Comparison of ENCODE assay signal across 20 mouse cellular contexts in the genomic region with DNA sequence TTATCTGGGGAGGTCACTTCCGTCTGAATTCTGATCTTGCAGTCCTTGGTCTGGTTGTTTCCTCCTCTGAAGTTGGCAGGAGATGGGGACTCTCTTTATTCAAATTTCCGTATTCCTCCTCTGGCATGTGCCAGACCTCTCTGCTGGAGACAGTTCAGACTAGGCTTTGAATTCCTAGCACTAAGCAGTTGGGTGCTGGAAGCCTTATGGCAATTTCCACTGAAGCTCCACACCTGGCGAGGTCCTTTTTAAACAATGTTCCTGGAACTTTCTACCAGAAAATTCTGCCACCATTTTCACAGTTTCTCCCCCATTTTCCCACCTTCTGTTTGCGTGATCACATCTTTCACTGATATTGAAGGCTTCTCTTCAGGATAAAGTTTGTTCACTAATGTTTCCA.
DNase-seq lines count a peak whose midpoint lies in the region; ATAC-seq lines count a peak whose summit lies in the region.
"Had no signal": no experiment of that assay in that cellular context is flagged by ENCODE, and none has a peak within 500 bp of the region (broad histone marks: within the 10 kb centered on the region; RNA-seq: fewer than 3 reads in every experiment).

No protein-coding gene starts in this region.

- ATAC-seq in cerebellum, adult (ENCODE audit: insufficient number of reproducible peaks, low FRiP score, low TSS enrichment): peak; percentile 54; the same call in 1 of the 2 replicates
- ATAC-seq: activated CD4-positive, CD25-positive, alpha-beta regulatory T cell, adult 4 months; intestine, postnatal 0 days; liver, embryonic 12.5 days; liver, postnatal 0 days had no signal

- no peak for DNase-seq in cerebellum, postnatal 4 days (ENCODE audit: low spot score in 2 of 2)
- peak; percentile 6 to 13 for DNase-seq in cerebellum, postnatal 36 days
- DNase-seq in cerebellum, adult 11 months: no peak
- DNase-seq in layer of hippocampus, adult 9-11 months: peak; percentile 33
- DNase-seq in layer of hippocampus, postnatal 10 days (ENCODE audit: low spot score in 2 of 2): no peak
- peak; percentile 6 to 14 for DNase-seq in right cerebral cortex, postnatal 36 days (ENCODE audit: low spot score in 2 of 2)
- DNase-seq in right cerebral cortex, postnatal 10 days (ENCODE audit: low spot score in 2 of 2): no peak
- DNase-seq: adrenal gland, adult 8-10 months; heart, adult 2 months; heart, postnatal 4 days; kidney, adult 9 months; kidney, postnatal 10 days; liver, postnatal 0 days; lung, postnatal 4 days; thymus, adult 18-20 months; thymus, postnatal 25 days had no signal

Comparison
In these comparisons a context has a peak if more than half of its experiments do, and no peak if none do; other contexts are left out.
1. DNase-seq: peak in cerebellum, postnatal 36 days (2 of 2), layer of hippocampus, adult 9-11 months (single experiment) and right cerebral cortex, postnatal 36 days (2 of 2); none in cerebellum, postnatal 4 days (0 of 2), cerebellum, adult 11 months (single experiment), layer of hippocampus, postnatal 10 days (0 of 2) and right cerebral cortex, postnatal 10 days (0 of 2).